Mouse (Mus musculus): Measurements from ENCODE around the gene Gm21985.
"Not testable (repeated sequence)": the region's sequence is repeated elsewhere in the genome, so short reads cannot be mapped to it uniquely, and the experiment has no call there.

The Gm21985 gene

DNA sequence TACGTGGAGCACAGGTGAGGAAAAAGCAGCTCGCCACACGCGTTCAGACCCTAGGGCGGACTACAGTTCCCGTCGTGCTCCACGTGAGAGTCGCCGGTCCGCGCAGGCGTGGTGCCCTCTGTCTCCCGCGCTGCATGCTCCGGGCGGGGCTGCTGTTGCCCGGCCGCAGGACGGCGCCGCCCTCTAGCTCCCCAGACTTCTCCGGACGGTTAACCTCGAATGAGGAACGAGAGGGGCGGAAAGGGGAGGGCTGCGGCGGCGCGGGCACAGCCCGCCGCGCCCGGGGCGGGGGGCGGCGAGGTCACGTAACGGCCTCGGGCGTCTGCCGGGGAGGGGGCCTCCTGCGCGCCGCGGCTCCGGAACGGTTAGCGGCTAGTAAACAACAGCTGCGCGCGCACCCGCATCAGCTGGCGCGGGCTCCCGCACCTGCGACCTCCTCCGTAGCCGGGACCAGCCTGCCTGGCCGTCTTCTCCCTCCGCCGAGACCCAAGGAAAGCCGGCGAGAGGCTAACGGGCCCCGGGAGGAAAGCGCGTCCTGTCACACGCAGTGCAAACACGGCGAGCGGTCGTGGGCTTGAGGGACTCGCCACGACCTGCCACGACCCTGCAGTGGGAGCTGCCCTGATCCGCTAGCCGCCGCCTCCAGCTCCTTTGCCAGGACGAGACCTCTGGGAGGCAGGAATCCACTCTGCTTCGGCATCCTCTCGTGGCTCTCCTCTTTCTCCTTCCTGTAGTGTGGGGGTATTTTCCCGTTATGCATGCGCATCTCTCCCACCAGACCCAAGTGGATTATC, 469 bp upstream of the Gm21985 start, which contains the start of gene Slc12a6:
Gene Slc12a6, plus strand, starts transcription at position 378 of the 794 bp plus-strand sequence.
- DNase-seq, result peak; percentile 92

DNA sequence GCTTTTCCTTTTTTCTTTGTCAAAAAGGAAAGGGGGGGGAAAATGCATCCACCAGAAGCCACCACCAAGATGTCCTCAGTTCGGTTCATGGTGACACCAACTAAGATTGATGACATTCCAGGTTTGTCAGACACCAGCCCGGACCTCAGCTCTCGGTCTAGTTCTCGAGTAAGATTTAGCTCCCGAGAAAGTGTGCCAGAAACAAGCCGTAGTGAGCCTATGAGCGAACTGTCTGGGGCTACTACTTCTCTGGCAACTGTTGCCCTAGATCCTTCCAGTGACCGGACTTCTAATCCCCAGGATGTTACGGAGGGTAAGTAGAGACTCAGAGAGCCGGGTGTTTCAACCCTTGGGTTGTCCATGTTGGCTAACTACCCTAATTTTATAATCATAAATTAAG, 666 bp downstream of the Gm21985 start:
- peak; percentile 20 for DNase-seq

DNA sequence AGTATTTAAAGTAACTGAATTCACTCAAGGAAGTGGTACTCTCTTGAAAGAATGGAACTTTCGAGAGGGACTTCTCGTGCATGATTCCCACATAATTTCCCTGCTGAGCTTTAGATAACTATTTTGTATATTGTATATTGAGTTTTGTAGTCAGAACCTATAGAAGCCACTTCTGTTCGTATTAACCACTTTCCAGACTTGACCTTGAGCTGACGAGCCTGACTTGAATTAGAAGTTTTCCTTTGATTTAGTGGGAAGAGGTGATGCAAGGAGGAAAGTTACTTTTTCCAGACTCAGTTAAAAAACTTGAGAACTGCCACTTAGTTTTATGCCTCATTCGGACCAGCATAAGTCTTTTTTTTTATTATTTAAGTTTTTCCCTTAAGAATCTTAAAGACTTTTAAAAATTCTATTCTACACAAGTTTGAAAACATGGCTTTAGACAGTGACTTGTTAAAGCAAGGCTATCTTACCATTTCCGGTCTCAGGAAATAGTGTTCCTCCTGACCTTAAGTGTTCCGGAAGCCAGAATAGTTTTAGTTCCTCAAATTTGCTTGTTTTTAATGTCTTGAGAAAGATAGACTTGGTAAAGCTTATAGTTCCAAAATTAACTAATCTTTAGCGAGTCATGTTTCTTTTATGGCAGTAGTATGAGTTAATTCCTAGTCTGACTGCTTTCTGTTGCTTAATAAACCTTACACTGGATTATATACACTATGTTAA, 1.6 kb downstream of the Gm21985 start:
- no peak for DNase-seq

DNA sequence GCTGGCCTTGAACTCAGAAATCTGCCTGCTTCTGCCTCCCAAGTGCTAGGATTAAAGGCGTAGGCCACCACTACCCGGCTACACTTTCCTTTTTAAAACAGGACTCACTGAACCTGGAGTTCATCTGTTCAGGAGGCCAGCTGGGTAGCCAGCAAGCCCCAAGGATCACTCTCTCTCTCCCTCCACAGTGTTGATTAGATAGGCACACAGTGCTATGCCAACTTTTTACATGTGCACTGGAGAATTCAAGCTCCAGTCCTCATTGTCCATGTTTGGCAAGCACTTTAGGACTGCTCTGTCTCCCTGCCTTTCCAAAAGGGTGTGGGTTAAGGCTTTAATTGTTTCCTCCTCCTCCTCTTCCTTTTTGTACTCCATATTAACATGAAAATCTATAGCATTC, 3.9 kb downstream of the Gm21985 start:
- DNase-seq, result no peak

DNA sequence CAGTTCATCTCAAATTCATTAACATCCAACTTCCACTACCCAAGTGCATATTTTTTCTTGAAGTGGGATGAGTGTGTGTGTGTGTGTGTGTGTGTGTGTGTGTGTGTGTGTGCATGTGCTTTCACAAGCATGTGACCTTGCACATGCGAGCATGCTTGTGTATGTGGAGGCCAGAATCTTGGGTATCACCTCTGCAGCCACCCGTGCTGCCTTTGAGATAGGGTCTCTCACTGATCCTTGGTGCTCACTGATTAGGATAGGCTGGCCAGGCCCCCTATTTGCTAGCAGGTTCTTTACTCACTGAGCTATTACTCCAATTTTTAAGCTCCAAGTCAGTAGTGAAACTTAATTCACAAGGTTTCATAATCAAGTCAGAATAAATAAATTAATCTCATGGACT, 6.8 kb downstream of the Gm21985 start:
- no peak for DNase-seq

DNA sequence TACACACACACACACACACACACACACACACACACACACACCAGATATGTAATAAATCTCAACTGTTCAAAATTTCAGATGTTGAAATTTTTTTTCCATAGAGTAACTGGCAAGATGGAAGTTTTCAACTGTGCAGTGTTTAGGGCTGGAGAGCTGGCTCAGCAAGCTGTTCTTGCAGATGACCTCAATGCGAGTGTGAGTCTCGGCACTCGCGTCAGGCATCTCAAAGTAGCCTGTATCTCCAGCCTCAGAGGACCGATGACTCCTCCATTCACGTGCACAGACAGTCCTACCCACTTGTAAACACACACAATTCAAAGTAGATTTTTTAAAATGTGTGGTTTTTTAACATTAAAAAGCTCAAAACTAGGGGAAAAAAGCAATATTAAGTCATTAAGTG, 7.4 kb downstream of the Gm21985 start:
- DNase-seq, result no peak

DNA sequence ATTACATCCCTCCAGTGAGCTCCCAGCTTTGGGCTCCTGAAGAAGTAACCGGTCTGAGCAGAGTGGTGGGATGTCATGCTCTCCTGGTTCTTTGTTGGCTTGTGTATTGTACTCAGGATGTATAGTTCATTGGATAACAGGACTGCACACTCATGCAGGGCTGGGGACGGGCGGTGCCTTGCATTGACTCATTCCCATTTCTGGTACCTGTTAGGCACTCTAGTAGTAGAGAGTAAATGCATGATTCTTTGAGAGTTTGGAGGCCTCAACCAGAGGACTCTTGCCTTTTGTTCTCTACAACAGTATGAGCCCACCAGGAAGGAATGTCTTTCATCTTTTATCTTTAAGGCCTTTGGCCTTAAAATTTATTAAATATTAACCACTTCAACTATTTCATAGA, 10.8 kb downstream of the Gm21985 start:
- DNase-seq, result no peak

DNA sequence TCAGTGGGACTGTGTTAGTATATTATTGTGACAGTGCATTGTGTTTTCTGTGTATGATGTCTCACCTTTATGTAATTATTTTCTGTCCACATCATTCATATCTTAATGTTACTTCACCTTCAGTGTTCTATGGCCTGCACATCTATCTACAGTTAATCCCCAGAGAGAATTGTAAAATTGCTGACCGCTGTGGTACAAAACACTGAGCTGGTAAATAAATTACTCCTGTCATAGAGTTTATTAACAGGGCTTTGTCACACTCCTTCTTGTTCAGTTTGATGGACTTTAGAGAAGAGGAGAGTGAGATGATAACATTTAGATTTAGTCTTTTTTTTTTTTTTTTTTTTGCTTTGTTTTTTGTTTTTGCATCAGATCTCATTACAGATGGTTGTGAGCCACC, 16.7 kb downstream of the Gm21985 start:
- DNase-seq, result no peak

DNA sequence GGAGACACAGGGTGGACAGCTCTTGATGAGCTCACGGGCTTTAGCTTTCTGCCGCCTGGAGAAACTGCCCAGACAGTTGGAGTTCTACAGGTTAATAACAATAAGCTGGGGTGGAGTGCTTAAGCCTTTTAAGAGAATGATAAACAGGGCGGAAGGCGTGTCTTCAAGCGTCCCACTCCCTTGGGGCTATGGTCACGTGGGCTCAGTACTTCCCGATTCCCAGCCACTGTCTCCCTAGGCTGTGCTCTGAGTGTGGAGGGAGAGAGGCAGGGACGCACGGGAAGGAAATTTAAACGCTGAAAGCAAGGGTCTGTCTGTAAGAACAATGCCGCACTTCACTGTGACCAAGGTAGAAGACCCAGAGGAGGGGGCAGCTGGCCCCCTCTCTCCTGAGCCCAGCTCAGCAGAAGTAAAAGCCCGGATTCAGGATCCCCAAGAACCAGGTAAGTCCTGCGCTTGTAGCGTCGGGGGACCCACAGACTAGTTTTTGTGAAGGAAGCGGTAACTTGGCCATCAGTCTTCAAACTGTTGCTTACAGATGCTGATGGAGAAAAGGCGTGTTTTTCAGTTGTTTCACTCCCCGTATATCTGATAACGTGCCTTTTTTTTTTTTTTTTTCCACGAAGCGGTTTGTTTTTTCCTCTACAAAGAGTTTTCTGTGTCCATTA, 18.4 kb downstream of the Gm21985 start:
- DNase-seq, result peak; percentile 79

DNA sequence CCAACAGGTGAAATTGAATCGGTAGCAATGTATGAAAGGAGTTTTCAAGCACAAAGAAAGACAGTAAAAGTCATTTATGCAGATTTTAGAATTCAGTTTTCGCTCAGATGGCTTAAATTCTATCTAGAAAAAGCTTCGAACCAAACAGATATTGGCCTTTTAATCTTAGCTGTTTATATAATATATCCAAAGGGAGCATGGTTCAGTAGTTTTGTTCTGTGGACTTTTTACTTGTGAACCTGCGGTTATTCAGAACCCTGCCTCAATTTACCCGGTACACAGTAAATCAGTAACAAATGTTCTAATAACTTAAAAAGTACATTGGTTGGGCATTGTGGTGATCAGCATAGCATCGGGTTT, 18.9 kb downstream of the Gm21985 start:
- no peak for DNase-seq

DNA sequence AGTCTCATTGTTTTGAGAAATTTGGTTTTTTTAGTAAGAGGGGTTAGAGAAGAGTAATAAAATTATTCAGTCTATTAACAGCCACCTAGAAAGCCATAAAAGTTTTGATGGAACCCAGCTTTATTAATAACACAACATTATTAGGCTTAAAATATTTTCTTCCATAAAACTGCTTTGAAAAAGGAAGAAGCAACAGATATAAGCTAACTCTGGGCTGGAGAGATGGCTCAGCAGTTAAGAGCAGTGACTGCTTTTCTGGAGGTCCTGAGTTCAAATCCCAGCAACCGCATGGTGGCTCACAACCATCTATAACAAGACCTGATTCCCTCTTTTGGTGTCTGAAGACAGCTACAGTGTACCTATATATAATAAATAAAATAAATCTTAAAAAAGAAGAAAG, 19.9 kb downstream of the Gm21985 start:
- DNase-seq, result not testable (repeated sequence)

DNA sequence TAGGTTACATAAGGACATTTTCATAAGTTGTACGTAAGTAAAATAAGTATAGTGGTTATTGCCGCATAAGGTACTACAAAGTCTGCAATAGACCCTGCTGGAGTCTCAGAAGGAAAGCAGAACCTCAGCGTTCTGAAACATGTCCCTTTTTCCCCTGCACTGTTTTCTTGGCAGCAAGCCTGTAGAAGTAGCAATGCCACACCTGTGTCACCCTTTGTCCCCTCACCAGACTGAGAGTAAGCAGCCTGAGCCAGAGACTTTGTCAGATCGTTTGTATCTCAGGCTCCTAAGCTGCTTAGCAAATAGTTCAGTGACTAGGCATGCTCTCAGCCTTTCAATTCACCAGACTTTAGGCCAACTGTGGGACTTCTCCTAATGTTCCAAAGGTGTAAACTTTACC, 20.9 kb downstream of the Gm21985 start:
- peak; percentile 18 for DNase-seq

DNA sequence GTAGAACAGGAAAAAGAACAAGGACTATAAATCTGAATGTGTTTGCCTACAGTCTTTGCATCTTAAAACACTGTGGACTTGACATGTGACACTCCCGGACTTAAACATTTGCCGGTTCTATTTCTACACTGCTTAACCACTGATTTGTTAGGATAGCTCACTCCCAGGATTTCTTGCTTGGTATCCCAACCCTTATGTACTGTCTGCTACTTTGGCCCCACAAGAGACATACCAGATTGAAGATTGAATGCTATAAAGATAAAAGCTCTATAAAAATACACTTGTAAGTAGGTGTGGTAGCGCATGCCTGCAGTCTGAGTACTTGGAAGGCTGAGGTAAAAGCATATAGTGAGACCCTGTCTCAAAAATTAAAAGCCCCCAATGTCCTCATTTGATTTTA, 23.4 kb downstream of the Gm21985 start:
- no peak for DNase-seq

DNA sequence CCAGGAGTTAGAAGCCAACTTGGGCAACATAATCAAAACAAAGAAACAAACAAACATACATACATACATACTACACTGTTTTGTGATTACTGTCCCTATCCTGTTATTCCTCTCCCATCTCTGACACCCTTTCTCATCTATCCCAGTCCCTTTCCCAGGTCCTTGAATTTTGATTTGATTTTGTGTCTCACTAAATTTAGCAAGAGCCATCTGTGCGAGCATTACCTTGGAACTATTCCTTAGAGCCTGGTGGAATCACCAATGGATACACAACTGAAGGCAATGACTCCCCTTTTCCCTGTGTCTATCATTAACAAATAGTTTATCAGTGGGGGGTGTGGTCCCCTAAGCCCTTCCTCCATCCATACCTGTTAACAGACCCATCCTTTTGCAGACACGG, 26.7 kb downstream of the Gm21985 start:
- DNase-seq, result no peak

DNA sequence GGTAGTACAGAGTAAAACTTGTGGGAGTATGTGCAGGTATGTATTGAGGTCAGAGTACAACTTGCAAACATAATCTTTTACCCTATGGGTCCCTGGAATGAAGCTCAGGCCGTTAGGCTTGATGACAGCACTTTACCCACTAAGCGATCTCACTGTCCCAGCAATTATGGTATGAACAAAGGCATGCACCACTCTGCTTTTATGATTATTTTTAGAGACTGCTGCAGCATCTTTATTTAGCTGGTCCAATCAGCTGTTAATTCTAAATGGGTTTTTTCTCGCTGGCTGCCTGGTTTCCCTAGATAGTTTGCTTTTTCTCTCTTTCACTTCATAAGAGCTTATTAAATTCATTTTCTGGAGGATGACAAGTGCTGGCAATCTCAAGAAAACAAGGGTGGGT, 30.1 kb downstream of the Gm21985 start:
- no peak for DNase-seq

DNA sequence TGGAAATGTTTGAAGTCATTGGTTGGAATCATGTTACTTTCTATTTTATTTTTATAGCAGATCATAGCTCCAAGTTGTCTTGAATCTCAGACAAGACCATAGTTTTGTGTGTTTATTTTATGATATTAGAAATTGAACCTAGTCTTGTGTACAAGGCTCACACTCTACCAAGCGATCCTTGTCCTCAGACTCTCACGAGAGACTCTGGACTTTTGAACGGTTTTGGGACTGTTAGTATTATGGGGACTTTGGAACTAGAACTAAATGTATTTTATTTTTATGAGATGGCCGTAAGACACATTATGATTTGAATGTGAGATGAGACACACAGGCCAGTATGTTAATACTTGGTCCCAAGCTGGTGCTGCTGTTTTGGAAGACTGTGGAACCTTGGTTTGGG, 32.1 kb downstream of the Gm21985 start:
- no peak for DNase-seq

DNA sequence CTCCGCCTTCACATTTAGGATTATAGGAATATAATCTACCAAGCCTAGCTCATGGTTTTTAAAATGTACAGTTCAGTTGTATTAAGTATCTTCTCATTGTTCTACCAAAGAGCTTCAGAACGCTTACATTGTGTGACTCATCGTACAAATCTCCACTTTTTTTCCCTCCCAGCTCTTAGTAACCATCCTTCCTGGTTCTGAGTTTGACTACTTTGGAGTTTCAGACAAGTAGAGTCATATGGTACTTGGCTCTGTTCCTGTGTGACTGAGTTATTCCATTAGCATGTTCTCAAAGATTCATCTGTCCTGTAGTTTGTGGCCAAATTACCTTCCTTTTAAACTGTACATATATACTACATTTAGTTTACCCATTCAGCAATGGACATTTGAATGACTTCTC, 42.6 kb downstream of the Gm21985 start:
- DNase-seq, result no peak

DNA sequence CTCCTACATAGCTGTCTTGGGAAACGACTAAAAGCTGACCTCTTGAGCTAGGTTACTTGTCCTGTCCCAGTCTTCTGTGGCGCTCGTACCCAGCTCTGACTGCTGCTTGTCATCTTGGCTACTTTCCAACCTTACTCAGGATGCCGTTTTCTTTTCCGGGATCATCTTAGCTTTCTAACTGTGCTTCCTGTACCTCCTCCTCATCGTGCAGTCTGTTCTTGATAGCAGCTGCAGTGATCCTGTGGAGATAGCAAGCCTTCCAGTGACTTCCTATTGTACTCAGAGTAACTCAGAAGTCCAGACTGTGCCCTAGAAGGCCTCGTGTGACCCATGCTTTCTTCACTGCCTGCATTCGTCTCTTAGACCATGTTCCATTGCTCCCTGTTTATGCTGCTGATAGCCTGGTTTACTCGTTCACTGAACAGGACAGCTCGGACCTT, 43.1 kb downstream of the Gm21985 start:
- DNase-seq, result no peak

DNA sequence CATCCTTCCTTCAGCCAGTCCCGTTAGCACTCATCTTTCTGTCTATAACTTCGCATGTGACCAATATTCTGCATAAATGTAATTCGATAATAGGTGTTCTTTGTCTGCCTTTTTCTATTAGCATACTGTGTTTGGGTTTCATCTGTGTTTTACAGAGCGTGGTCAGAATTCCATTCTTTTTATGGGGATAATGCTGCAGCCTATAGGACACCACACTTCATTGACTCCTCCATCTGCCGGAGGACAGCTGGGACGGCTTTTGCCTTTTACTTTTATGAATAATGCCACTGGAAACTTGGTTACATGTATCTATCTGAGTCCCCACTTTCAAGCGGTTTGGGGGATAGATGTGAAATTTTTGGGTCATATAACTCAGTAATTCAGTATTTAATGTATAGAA, 49.5 kb downstream of the Gm21985 start:
- DNase-seq, result no peak

DNA sequence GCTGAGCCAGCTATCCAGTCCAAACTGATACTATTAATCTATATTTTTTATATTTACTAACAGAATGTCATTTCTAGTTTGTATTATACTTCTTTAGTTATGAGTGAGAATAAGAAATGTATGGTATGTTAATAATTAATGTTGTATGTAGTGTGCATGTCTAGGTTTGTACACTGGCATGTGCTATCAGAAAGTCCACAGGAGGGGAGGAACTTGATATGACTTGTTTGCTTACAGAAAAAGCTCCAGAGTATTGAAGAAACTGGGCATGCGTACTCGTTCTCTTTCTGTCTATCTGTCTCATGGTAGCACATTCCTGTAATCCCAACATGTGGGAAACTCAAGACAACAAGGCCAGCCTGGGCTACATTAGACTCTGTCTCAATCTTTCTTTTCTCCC, 52.1 kb downstream of the Gm21985 start:
- DNase-seq, result no peak

DNA sequence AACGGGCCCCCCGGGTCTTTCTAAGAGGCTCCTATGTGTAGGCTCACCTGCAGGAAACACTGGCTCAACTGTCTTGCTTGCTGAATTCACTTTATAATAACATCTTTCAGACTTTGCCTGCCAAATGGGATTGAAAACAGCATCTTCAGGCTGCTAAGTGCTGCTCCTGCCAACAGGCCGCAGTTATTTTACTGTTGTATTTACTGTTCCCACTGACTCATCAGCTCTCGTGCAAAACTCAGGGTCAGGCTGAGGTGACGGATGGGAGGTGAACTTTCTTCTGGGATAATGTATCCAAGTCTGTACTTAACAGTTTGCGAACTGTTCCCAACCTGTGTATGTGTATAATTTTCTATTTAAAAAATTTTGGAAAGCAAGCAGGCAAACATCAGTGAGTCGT, 52.8 kb downstream of the Gm21985 start:
- no peak for DNase-seq

DNA sequence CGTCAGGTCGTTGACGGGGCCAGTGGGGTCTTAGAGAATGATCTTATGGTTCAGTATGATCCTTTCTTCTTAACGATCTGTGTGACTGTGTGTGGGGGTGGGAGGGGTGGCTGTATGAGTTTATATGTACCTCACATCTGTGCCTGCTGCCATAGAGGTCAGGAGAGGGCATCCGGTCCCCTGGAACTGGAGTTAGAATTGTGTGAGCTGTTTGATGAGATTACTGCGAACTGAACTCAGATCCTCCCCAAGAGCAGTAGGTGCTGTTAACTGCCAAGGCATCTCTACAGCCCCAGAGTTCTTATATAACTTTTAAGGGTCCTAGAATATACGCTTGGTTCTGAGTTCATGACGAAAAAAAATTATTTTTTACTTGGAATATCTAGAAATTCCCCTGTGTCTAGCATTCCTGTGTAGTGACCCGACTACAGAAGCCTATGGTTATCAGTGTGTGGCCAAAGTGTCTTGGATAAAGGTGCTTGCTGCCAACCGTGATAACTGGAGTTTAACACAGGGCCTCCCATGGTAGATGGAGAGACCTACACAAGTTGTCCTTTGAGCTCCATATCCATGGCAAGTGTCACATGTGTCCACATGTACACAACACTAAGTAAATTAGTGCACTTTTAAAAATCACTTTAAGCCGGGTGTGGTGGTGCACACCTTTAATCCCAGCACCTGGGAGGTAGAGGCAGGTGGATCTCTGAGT, 62.1 kb downstream of the Gm21985 start:
- DNase-seq, result no peak
